Mouse (Mus musculus): Measurements from ENCODE around the gene Gcsam.

- TF ChIP-seq CTCF (IDR thresholded peaks at IDR 0.05) (no peak), POLR2A (IDR thresholded peaks at IDR 0.05; ENCODE audit: insufficient read depth, low read depth, low read length) (no peak), EP300 (IDR thresholded peaks at IDR 0.05; ENCODE audit: insufficient read depth, low read depth, low read length) (no peak)
Observed at GRCm38 (mm10) chr16:45595494-45595893, 14.7 kb upstream of the Gcsam start.
